Mouse (Mus musculus) naive thymus-derived CD4-positive, alpha-beta T cell, adult 2 months (primary cell): ENCODE measurements around the gene Ddc.

ENCODE experiments used
- DNase-seq: peaks from one replicate; pipeline ENCODE4 v3.0.0-alpha.2; 2011; ENCODE audit warnings: low read depth

Ddc gene

GRCm38 (mm10) chr11:11845044-11845443 lies 52.9 kb downstream of the Ddc start:
- no peak for DNase-seq

GRCm38 (mm10) chr11:11844367-11844971 lies 53.5 kb downstream of the Ddc start:
- no peak for DNase-seq

- DNase-seq: no peak
These were observed 56.4 kb downstream of the Ddc start for GRCm38 (mm10) chr11:11841590-11841989.

GRCm38 (mm10) chr11:11840746-11841145 lies 57.2 kb downstream of the Ddc start:
- no peak for DNase-seq

GRCm38 (mm10) chr11:11839874-11840273 lies 58.1 kb downstream of the Ddc start:
- DNase-seq: no peak

GRCm38 (mm10) chr11:11837384-11837783 lies 60.6 kb downstream of the Ddc start:
- no peak for DNase-seq

GRCm38 (mm10) chr11:11836713-11837370 lies 61.1 kb downstream of the Ddc start:
- peak; percentile 23 for DNase-seq

- no peak for DNase-seq
These were observed 61.7 kb downstream of the Ddc start for GRCm38 (mm10) chr11:11836262-11836661.

- DNase-seq: no peak
These were observed 62.2 kb downstream of the Ddc start for GRCm38 (mm10) chr11:11835791-11836190.

- no peak for DNase-seq
These were observed 62.6 kb downstream of the Ddc start for GRCm38 (mm10) chr11:11835361-11835760.

GRCm38 (mm10) chr11:11833100-11833499 lies 64.8 kb downstream of the Ddc start:
- DNase-seq: no peak

GRCm38 (mm10) chr11:11832755-11833084 lies 65.2 kb downstream of the Ddc start:
- DNase-seq: no peak

GRCm38 (mm10) chr11:11831940-11832754 lies 65.8 kb downstream of the Ddc start:
- DNase-seq: no peak

GRCm38 (mm10) chr11:11831526-11831925 lies 66.4 kb downstream of the Ddc start:
- no peak for DNase-seq

GRCm38 (mm10) chr11:11830884-11831495 lies 67.0 kb downstream of the Ddc start:
- DNase-seq: no peak

- no peak for DNase-seq
These were observed 68.6 kb downstream of the Ddc start for GRCm38 (mm10) chr11:11829161-11830000.

GRCm38 (mm10) chr11:11828761-11829160 lies 69.2 kb downstream of the Ddc start:
- no peak for DNase-seq

- DNase-seq: no peak
These were observed 69.7 kb downstream of the Ddc start for GRCm38 (mm10) chr11:11828251-11828650.

- no peak for DNase-seq
These were observed 71.5 kb downstream of the Ddc start for GRCm38 (mm10) chr11:11826475-11826874.

- peak; percentile 13 for DNase-seq
These were observed 72.3 kb downstream of the Ddc start for GRCm38 (mm10) chr11:11825670-11826069.

GRCm38 (mm10) chr11:11824970-11825635 lies 72.8 kb downstream of the Ddc start:
- DNase-seq: no peak
